ENCODE assay signal across 14 mouse cellular contexts in genomic region chr8:108788762-108789157, GRCm38 (mm10).
DNase-seq lines count a peak whose midpoint lies in the region; ATAC-seq and TF ChIP-seq lines count a peak whose summit lies in the region.
"Had no signal": no experiment of that assay in that cellular context is flagged by ENCODE, and none has a peak within 500 bp of the region (broad histone marks: within the 10 kb centered on the region; RNA-seq: fewer than 3 reads in every experiment).

No protein-coding gene starts in this region.

- H3K4me1 ChIP-seq in kidney, postnatal 0 days (replicated peaks; ENCODE audit: insufficient read depth, low read length): peaks cover 17% of the 10 kb centered on the region
- H3K4me1 ChIP-seq in forebrain, embryonic 15.5 days: peaks cover 41% of the 10 kb centered on the region
- H3K4me1 ChIP-seq in limb, embryonic 14.5 days (ENCODE audit: control insufficient read depth, insufficient read depth, low read length): peaks cover 29% of the 10 kb centered on the region
- peaks cover 25% of the 10 kb centered on the region for H3K4me1 ChIP-seq in neural tube, embryonic 14.5 days (ENCODE audit: control insufficient read depth, insufficient read depth, low read length)
- H3K4me1 ChIP-seq: megakaryocyte, embryonic 14.5 days had no signal

- no peak overlapping the region for H3K4me3 ChIP-seq in kidney, postnatal 0 days (replicated peaks; ENCODE audit: low read depth, low read length)
- H3K4me3 ChIP-seq in forebrain, embryonic 15.5 days: no peak overlapping the region
- no peak overlapping the region for H3K4me3 ChIP-seq in limb, embryonic 14.5 days (replicated peaks; ENCODE audit: low read length)
- H3K4me3 ChIP-seq in neural tube, embryonic 14.5 days (ENCODE audit: low read depth, low read length): no peak overlapping the region
- H3K4me3 ChIP-seq: gastrocnemius, adult 2 months; heart, embryonic 13.5 days; megakaryocyte, embryonic 14.5 days had no signal

- no peak for TF ChIP-seq CTCF in kidney, postnatal 0 days (IDR thresholded peaks at IDR 0.05; ENCODE audit: low read depth)

- no peak overlapping the region for H3K9ac ChIP-seq in kidney, postnatal 0 days (ENCODE audit: low read depth, low read length)
- no peak overlapping the region for H3K9ac ChIP-seq in forebrain, embryonic 15.5 days (replicated peaks)
- H3K9ac ChIP-seq in limb, embryonic 14.5 days (ENCODE audit: low read depth, low read length, severe bottlenecking): 0 out of 2 replicates have a peak overlapping the region, but pooled peaks have one; percentile 16
- no peak overlapping the region for H3K9ac ChIP-seq in neural tube, embryonic 14.5 days (replicated peaks; ENCODE audit: low read depth, low read length)
- H3K9ac ChIP-seq: heart, embryonic 13.5 days had no signal

- 27% methylated on average over 10 of the region's 10 CpGs for WGBS in kidney, postnatal 0 days
- 5% methylated on average over 10 of the region's 10 CpGs for WGBS in forebrain, embryonic 15.5 days
- WGBS in limb, embryonic 14.5 days: 49% methylated on average over 10 of the region's 10 CpGs
- 23% methylated on average over 10 of the region's 10 CpGs for WGBS in neural tube, embryonic 14.5 days

- H3K36me3 ChIP-seq in kidney, postnatal 0 days (ENCODE audit: insufficient read depth, low read length): peaks cover 15% of the 10 kb centered on the region
- peaks cover 12% of the 10 kb centered on the region; the same call in 1 of the 2 replicates for H3K36me3 ChIP-seq in forebrain, embryonic 15.5 days
- peaks cover 27% of the 10 kb centered on the region for H3K36me3 ChIP-seq in limb, embryonic 14.5 days (ENCODE audit: control insufficient read depth, insufficient read depth, low read length)
- peaks cover 6% of the 10 kb centered on the region; the same call in 1 of the 2 replicates for H3K36me3 ChIP-seq in neural tube, embryonic 14.5 days (ENCODE audit: control insufficient read depth, insufficient read depth, low read length)

- DNase-seq in kidney, postnatal 0 days (ENCODE audit: low spot score): no peak
- no peak for DNase-seq in kidney, adult 11 months
- DNase-seq in limb, embryonic 14.5 days (ENCODE audit: low spot score): no peak
- DNase-seq in left cerebral cortex, adult 11 months (ENCODE audit: low spot score): no peak
- DNase-seq in T-cell, adult 2 months (ENCODE audit: low spot score): no peak
- DNase-seq in left cerebral cortex, adult 18-20 months (ENCODE audit: low spot score in 2 of 2): no peak
- DNase-seq: B cell, adult 2 months; cerebellum, postnatal 36 days; gastrocnemius, adult 2 months; lung, adult 2 months had no signal

- no peak for TF ChIP-seq POLR2A in limb, embryonic 14.5 days (IDR thresholded peaks at IDR 0.05; ENCODE audit: borderline replicate concordance, extremely low read depth, insufficient read depth, insufficient read length)

- no peak for ATAC-seq in kidney, postnatal 0 days (replicated peaks; ENCODE audit: low FRiP score, low read depth)
- peak; percentile 23; the same call in 1 of the 2 replicates for ATAC-seq in forebrain, embryonic 15.5 days (replicated peaks)
- ATAC-seq in limb, embryonic 14.5 days (ENCODE audit: low FRiP score, low read depth): no peak
- ATAC-seq in neural tube, embryonic 14.5 days (ENCODE audit: low read depth): no peak

- peaks cover 7% of the 10 kb centered on the region; the same call in 1 of the 2 replicates for H3K9me3 ChIP-seq in kidney, postnatal 0 days (replicated peaks; ENCODE audit: low read length)
- H3K9me3 ChIP-seq in forebrain, embryonic 15.5 days: no peaks in the 10 kb centered on the region
- H3K9me3 ChIP-seq in limb, embryonic 14.5 days (ENCODE audit: control insufficient read depth, low read length): peaks cover 18% of the 10 kb centered on the region
- H3K9me3 ChIP-seq in neural tube, embryonic 14.5 days (ENCODE audit: control insufficient read depth, low read length): no peaks in the 10 kb centered on the region

- peak overlapping the region; percentile 31; the same call in 1 of the 2 replicates for H3K4me2 ChIP-seq in kidney, postnatal 0 days (ENCODE audit: low read length)
- H3K4me2 ChIP-seq in forebrain, embryonic 15.5 days (replicated peaks): peak overlapping the region; percentile 14
- H3K4me2 ChIP-seq in limb, embryonic 14.5 days (replicated peaks; ENCODE audit: low read depth, low read length, severe bottlenecking): no peak overlapping the region; the same call in 1 of the 2 replicates
- 0 out of 2 replicates have a peak overlapping the region, but pooled peaks have one; percentile 11 for H3K4me2 ChIP-seq in neural tube, embryonic 14.5 days (ENCODE audit: low read depth, low read length)
- H3K4me2 ChIP-seq: heart, embryonic 13.5 days had no signal

- no peak overlapping the region for H3K27ac ChIP-seq in kidney, postnatal 0 days
- H3K27ac ChIP-seq in forebrain, embryonic 15.5 days (replicated peaks): no peak overlapping the region
- no peak overlapping the region for H3K27ac ChIP-seq in limb, embryonic 14.5 days (replicated peaks; ENCODE audit: low read depth, low read length)
- H3K27ac ChIP-seq in neural tube, embryonic 14.5 days (ENCODE audit: low read depth, low read length): no peak overlapping the region
- H3K27ac ChIP-seq: gastrocnemius, adult 2 months; heart, embryonic 13.5 days had no signal

- H3K27me3 ChIP-seq in kidney, postnatal 0 days (ENCODE audit: insufficient read depth, low read length): no peaks in the 10 kb centered on the region
- peaks cover 46% of the 10 kb centered on the region for H3K27me3 ChIP-seq in forebrain, embryonic 15.5 days
- no peaks in the 10 kb centered on the region for H3K27me3 ChIP-seq in limb, embryonic 14.5 days (ENCODE audit: control insufficient read depth, insufficient read depth, low read length)
- no peaks in the 10 kb centered on the region for H3K27me3 ChIP-seq in neural tube, embryonic 14.5 days (ENCODE audit: control insufficient read depth, insufficient read depth, low read length)
- H3K27me3 ChIP-seq: heart, embryonic 13.5 days had no signal
